9 mouse cellular contexts compared by ENCODE assay signal in genomic region chr13:16017777-16018176, GRCm38 (mm10). TPM values are rescaled to one million over a fixed set of nuclear protein-coding genes. Genes with fewer than 3 reads are reported as not detected.
DNase-seq lines count a peak whose midpoint lies in the region; ATAC-seq and TF ChIP-seq lines count a peak whose summit lies in the region.
"Had no signal": no experiment of that assay in that cellular context is flagged by ENCODE, and none has a peak within 500 bp of the region (broad histone marks: within the 10 kb centered on the region; RNA-seq: fewer than 3 reads in every experiment).

No protein-coding gene starts in this region.

- H3K4me2 ChIP-seq in hindbrain, embryonic 11.5 days (replicated peaks; ENCODE audit: low read depth, low read length) = peak overlapping the region; percentile 58

- peak overlapping the region; percentile 40; the same call in 1 of the 2 replicates for H3K9ac ChIP-seq in hindbrain, embryonic 11.5 days (ENCODE audit: low read depth, low read length)

- 8% methylated on average over 9 of the region's 9 CpGs for WGBS in kidney, adult 2 months
- 6% methylated on average over 9 of the region's 9 CpGs for WGBS in hindbrain, embryonic 11.5 days
- 5% methylated on average over 9 of the region's 9 CpGs for WGBS in midbrain, embryonic 10.5 days

- H3K4me1 ChIP-seq in kidney, adult 2 months (ENCODE audit: control insufficient read depth, insufficient read depth, low read length) = no peaks in the 10 kb centered on the region
- H3K4me1 ChIP-seq in brown adipose tissue, adult 24 weeks (ENCODE audit: control insufficient read depth, insufficient read depth, insufficient read length, low read length) = no peaks in the 10 kb centered on the region
- H3K4me1 ChIP-seq in hindbrain, embryonic 11.5 days (replicated peaks; ENCODE audit: control insufficient read depth, insufficient read depth, low read length) = peaks cover 4% of the 10 kb centered on the region
- H3K4me1 ChIP-seq in midbrain, embryonic 10.5 days = peaks cover 23% of the 10 kb centered on the region

- H3K4me3 ChIP-seq in kidney, adult 2 months (ENCODE audit: insufficient read depth, low read depth, low read length) = peak overlapping the region; percentile 7; the same call in 1 of the 2 replicates
- H3K4me3 ChIP-seq in brown adipose tissue, adult 24 weeks (ENCODE audit: insufficient read depth, low read depth, low read length) = peak overlapping the region; percentile 21; the same call in 1 of the 2 replicates
- H3K4me3 ChIP-seq in hindbrain, embryonic 11.5 days (ENCODE audit: low read depth, low read length) = peak overlapping the region; percentile 30
- peak overlapping the region; percentile 55 for H3K4me3 ChIP-seq in midbrain, embryonic 10.5 days

- DNase-seq in kidney, adult 2 months = no peak
- no peak for DNase-seq in kidney, adult 11 months
- no peak for DNase-seq in hindbrain, embryonic 11.5 days (ENCODE audit: low spot score)
- no peak for DNase-seq in midbrain, embryonic 10.5 days (ENCODE audit: low spot score)
- DNase-seq in left cerebral cortex, adult 8-10 months (ENCODE audit: low spot score in 2 of 2) = no peak
- no peak for DNase-seq in cerebellum, adult 9-10 months
- no peak for DNase-seq in layer of hippocampus, adult 9-11 months

- H3K36me3 ChIP-seq in kidney, adult 2 months (ENCODE audit: control insufficient read depth, insufficient read depth, low read length) = no peaks in the 10 kb centered on the region
- H3K36me3 ChIP-seq in hindbrain, embryonic 11.5 days (ENCODE audit: control insufficient read depth, insufficient read depth, low read length) = no peaks in the 10 kb centered on the region
- no peaks in the 10 kb centered on the region for H3K36me3 ChIP-seq in midbrain, embryonic 10.5 days

- 0 out of 2 replicates have a peak, but pooled peaks cover 1% of the 10 kb centered on the region for H3K27me3 ChIP-seq in kidney, adult 2 months (replicated peaks; ENCODE audit: control insufficient read depth, insufficient read depth, low read length)
- peaks cover 8% of the 10 kb centered on the region for H3K27me3 ChIP-seq in hindbrain, embryonic 11.5 days (ENCODE audit: control insufficient read depth, insufficient read depth, low read length)
- peaks cover 67% of the 10 kb centered on the region for H3K27me3 ChIP-seq in midbrain, embryonic 10.5 days (ENCODE audit: low read depth, poor library complexity, severe bottlenecking)

- TF ChIP-seq CTCF in kidney, adult 2 months (conservative IDR thresholded peaks at IDR 0.05; ENCODE audit: insufficient read depth, insufficient read length, low read depth, low read length) = no peak

- H3K9me3 ChIP-seq in hindbrain, embryonic 11.5 days (ENCODE audit: control insufficient read depth, low read length) = no peaks in the 10 kb centered on the region
- H3K9me3 ChIP-seq in midbrain, embryonic 10.5 days (replicated peaks) = no peaks in the 10 kb centered on the region

- no peak for ATAC-seq in hindbrain, embryonic 11.5 days (ENCODE audit: low FRiP score)

- H3K27ac ChIP-seq in kidney, adult 2 months (ENCODE audit: insufficient read depth, low read depth, low read length) = no peak overlapping the region
- no peak overlapping the region for H3K27ac ChIP-seq in brown adipose tissue, adult 24 weeks (replicated peaks; ENCODE audit: low read depth, low read length)
- no peak overlapping the region for H3K27ac ChIP-seq in hindbrain, embryonic 11.5 days (ENCODE audit: low read depth, low read length)
- H3K27ac ChIP-seq in midbrain, embryonic 10.5 days (replicated peaks) = no peak overlapping the region

- TF ChIP-seq POLR2A in kidney, adult 2 months (IDR thresholded peaks at IDR 0.05; ENCODE audit: low read depth, low read length) = no peak

RNA-seq across cellular contexts. Expression of gene Inhba, which starts 6.1 kb away (rescaled TPM):
- polyA plus RNA-seq in kidney, adult 2 months (2012; rRNA removed) = 0.23 and 0.42 TPM in 2 replicates
- polyA plus RNA-seq in brown adipose tissue, adult 24 weeks (2012; ENCODE audit: insufficient read depth, insufficient read length, missing spikeins) = not detected in 2 replicates
- polyA plus RNA-seq in hindbrain, embryonic 11.5 days (2014; fragmentation: Nextera tagmentation; extraction: Ambion mirVana) = 0.78 and 0.99 TPM in 2 replicates
- 0.34 TPM in 1 of 2 replicates, not detected in the other for polyA plus RNA-seq in midbrain, embryonic 10.5 days (2016; fragmentation: Nextera tagmentation; extraction: Ambion mirVana)
- 10 to 100 TPM in 3 of 4 experiments, 1 to 10 TPM in 1; 8.8 to 16.1 (median 13.9) TPM for total RNA-seq in left cerebral cortex, adult 8-10 months (2022)
- total RNA-seq: MEL had no signal
